Mouse (Mus musculus) heart, embryonic 12.5 days (tissue): ENCODE measurements at regions not wholly inside any gene's neighbourhood (a gene's known extent, or its start where the extent isn't known, plus 50 kb on each side); places are given as distances from the start of the nearest gene placed in this dataset.
A peak's percentile ranks its signal among the peaks of the same experiment; 100 is the strongest.
"Not testable (repeated sequence)": the region's sequence is repeated elsewhere in the genome, so short reads cannot be mapped to it uniquely, and the experiment has no call there.

ENCODE experiments used
- ATAC-seq: fragments of 200-750 bp; cut with Nextera tagmentation; 2 replicates; pipeline ENCODE4 v1.8.0; 2017; ENCODE audit warnings: moderate TSS enrichment, moderate library complexity; ENCODE audit not compliant: insufficient number of reproducible peaks, low FRiP score
- H3K27ac ChIP-seq: fragments of 300-500 bp; sonication (generic); 2 replicates; pipeline ENCODE4 v1.5.1; 2016; ENCODE audit warnings: mild to moderate bottlenecking, moderate library complexity; ENCODE audit not compliant: poor library complexity, severe bottlenecking
- H3K27me3 ChIP-seq: fragments of 300-500 bp; sonication (generic); replicated peaks from 2 replicates; pipeline ENCODE4 v1.6.1; 2016; ENCODE audit warnings: mild to moderate bottlenecking, moderate library complexity
- H3K36me3 ChIP-seq: fragments of 300-500 bp; sonication (generic); 2 replicates; pipeline ENCODE4 v1.6.1; 2016; ENCODE audit warnings: mild to moderate bottlenecking, moderate library complexity
- H3K4me1 ChIP-seq: fragments of 300-500 bp; sonication (generic); replicated peaks from 2 replicates; pipeline ENCODE4 v1.6.1; 2016; ENCODE audit warnings: mild to moderate bottlenecking
- H3K4me2 ChIP-seq: fragments of 300-500 bp; sonication (generic); 2 replicates; pipeline ENCODE4 v1.6.1; 2016; ENCODE audit warnings: mild to moderate bottlenecking, moderate library complexity
- H3K4me3 ChIP-seq: fragments of 300-500 bp; sonication (generic); 2 replicates; pipeline ENCODE4 v1.5.1; 2016; ENCODE audit warnings: mild to moderate bottlenecking
- H3K9ac ChIP-seq: fragments of 300-500 bp; sonication (generic); 2 replicates; pipeline ENCODE4 v1.6.1; 2016; ENCODE audit warnings: mild to moderate bottlenecking, moderate library complexity
- H3K9me3 ChIP-seq: fragments of 300-500 bp; sonication (generic); replicated peaks from 2 replicates; pipeline ENCODE4 v1.6.1; 2016; ENCODE audit warnings: mild to moderate bottlenecking, moderate library complexity
- WGBS: fragments of 180-500 bp; shearing (Covaris S2); methylation state at CpG from one replicate; pipeline ENCODE4 v1.1.7; 2016; 5-methylcytosine and 5-hydroxymethylcytosine counted together

- Histone ChIP-seq H3K9ac (no peak overlapping the region), H3K4me1 (no peaks in the 10 kb centered on the region), H3K36me3 (no peaks in the 10 kb centered on the region), H3K9me3 (0 out of 2 replicates have a peak, but pooled peaks cover 3% of the 10 kb centered on the region), H3K27ac (no peak overlapping the region), H3K4me3 (no peak overlapping the region), H3K27me3 (no peaks in the 10 kb centered on the region; the same call in 1 of the 2 replicates), H3K4me2 (no peak overlapping the region)
- no peak for ATAC-seq
- WGBS: 29% methylated on average over 10 of the region's 10 CpGs
These were observed 107.1 kb upstream of the Pou3f3 start for GRCm38 (mm10) chr1:42588499-42588898.

GRCm38 (mm10) chr1:42589442-42589841 lies 106.1 kb upstream of the Pou3f3 start:
- WGBS: 44% methylated on average over 7 of the region's 7 CpGs
- Histone ChIP-seq H3K4me2 (peak overlapping the region; percentile 22; the same call in 1 of the 2 replicates), H3K9ac (no peak overlapping the region), H3K27me3 (no peaks in the 10 kb centered on the region; the same call in 1 of the 2 replicates), H3K9me3 (no peaks in the 10 kb centered on the region), H3K36me3 (no peaks in the 10 kb centered on the region), H3K4me1 (no peaks in the 10 kb centered on the region), H3K4me3 (no peak overlapping the region), H3K27ac (no peak overlapping the region)
- ATAC-seq: no peak

- 64% methylated on average over 1 of the region's 1 CpGs for WGBS
- no peak for ATAC-seq
- H3K4me3 ChIP-seq: no peak overlapping the region
- H3K9me3 ChIP-seq: peaks cover 3% of the 10 kb centered on the region; the same call in 1 of the 2 replicates
- H3K4me2 ChIP-seq: no peak overlapping the region
- H3K27ac ChIP-seq: no peak overlapping the region
- no peak overlapping the region for H3K9ac ChIP-seq
- no peaks in the 10 kb centered on the region for H3K36me3 ChIP-seq
- H3K27me3 ChIP-seq: no peaks in the 10 kb centered on the region; the same call in 1 of the 2 replicates
- H3K4me1 ChIP-seq: no peaks in the 10 kb centered on the region
These were observed 103.7 kb upstream of the Pou3f3 start for GRCm38 (mm10) chr1:42591855-42592254.

- Histone ChIP-seq H3K4me3 (no peak overlapping the region), H3K4me1 (no peaks in the 10 kb centered on the region), H3K27me3 (no peaks in the 10 kb centered on the region), H3K4me2 (no peak overlapping the region), H3K9me3 (peaks cover 3% of the 10 kb centered on the region; the same call in 1 of the 2 replicates), H3K27ac (no peak overlapping the region), H3K36me3 (no peaks in the 10 kb centered on the region), H3K9ac (no peak overlapping the region)
- ATAC-seq: no peak
- WGBS: 73% methylated on average over 4 of the region's 4 CpGs
These were observed 98.5 kb upstream of the Pou3f3 start for GRCm38 (mm10) chr1:42597065-42597464.

- Histone ChIP-seq H3K4me3 (no peak overlapping the region), H3K27me3 (0 out of 2 replicates have a peak, but pooled peaks cover 4% of the 10 kb centered on the region), H3K4me1 (no peaks in the 10 kb centered on the region), H3K9me3 (peaks cover 3% of the 10 kb centered on the region; the same call in 1 of the 2 replicates), H3K27ac (no peak overlapping the region), H3K4me2 (no peak overlapping the region), H3K36me3 (no peaks in the 10 kb centered on the region), H3K9ac (no peak overlapping the region)
- WGBS: 79% methylated on average over 6 of the region's 6 CpGs
- ATAC-seq: no peak
These were observed 96.3 kb upstream of the Pou3f3 start for GRCm38 (mm10) chr1:42599238-42599637.

- Histone ChIP-seq H3K9me3 (no peaks in the 10 kb centered on the region), H3K4me2 (no peak overlapping the region), H3K36me3 (no peaks in the 10 kb centered on the region), H3K27ac (no peak overlapping the region), H3K4me1 (no peaks in the 10 kb centered on the region), H3K27me3 (0 out of 2 replicates have a peak, but pooled peaks cover 4% of the 10 kb centered on the region), H3K4me3 (no peak overlapping the region), H3K9ac (no peak overlapping the region)
- WGBS: 82% methylated on average over 7 of the region's 7 CpGs
- no peak for ATAC-seq
These were observed 89.3 kb upstream of the Pou3f3 start for GRCm38 (mm10) chr1:42606251-42606650.

GRCm38 (mm10) chr1:42607466-42608043 lies 88.0 kb upstream of the Pou3f3 start:
- H3K9me3 ChIP-seq, H3K4me3 ChIP-seq, H3K9ac ChIP-seq, H3K27me3 ChIP-seq, H3K36me3 ChIP-seq, H3K4me2 ChIP-seq, H3K4me1 ChIP-seq, ATAC-seq, H3K27ac ChIP-seq: not testable (repeated sequence)
- WGBS: 73% methylated on average over 4 of the region's 4 CpGs

GRCm38 (mm10) chr1:42623766-42624165 lies 71.8 kb upstream of the Pou3f3 start:
- 75% methylated on average over 6 of the region's 6 CpGs for WGBS
- no peak for ATAC-seq

GRCm38 (mm10) chr1:42628800-42629199 lies 66.8 kb upstream of the Pou3f3 start:
- H3K27me3 ChIP-seq: peaks cover 10% of the 10 kb centered on the region; the same call in 1 of the 2 replicates
- H3K36me3 ChIP-seq: no peaks in the 10 kb centered on the region
- no peak overlapping the region for H3K4me3 ChIP-seq
- no peaks in the 10 kb centered on the region for H3K9me3 ChIP-seq
- WGBS: 63% methylated on average over 12 of the region's 12 CpGs
- no peak overlapping the region for H3K4me2 ChIP-seq
- peaks cover 11% of the 10 kb centered on the region for H3K4me1 ChIP-seq
- H3K27ac ChIP-seq: no peak overlapping the region
- ATAC-seq: no peak
- H3K9ac ChIP-seq: no peak overlapping the region

More at GRCm38 (mm10) chr1:42623766-42624165, 71.8 kb upstream of the Pou3f3 start:
- H3K36me3 ChIP-seq: no peaks in the 10 kb centered on the region
- no peak overlapping the region for H3K4me3 ChIP-seq
- H3K27ac ChIP-seq: no peak overlapping the region
- peaks cover 9% of the 10 kb centered on the region; the same call in 1 of the 2 replicates for H3K9me3 ChIP-seq
- no peak overlapping the region for H3K4me2 ChIP-seq
- H3K4me1 ChIP-seq: no peaks in the 10 kb centered on the region
- H3K27me3 ChIP-seq: peaks cover 8% of the 10 kb centered on the region; the same call in 1 of the 2 replicates
- no peak overlapping the region for H3K9ac ChIP-seq

- peaks cover 10% of the 10 kb centered on the region; the same call in 1 of the 2 replicates for H3K27me3 ChIP-seq
- peak overlapping the region; percentile 52 for H3K4me2 ChIP-seq
- no peak overlapping the region for H3K27ac ChIP-seq
- H3K9me3 ChIP-seq: no peaks in the 10 kb centered on the region
- no peak overlapping the region for H3K9ac ChIP-seq
- 36% methylated on average over 14 of the region's 14 CpGs for WGBS
- H3K4me1 ChIP-seq: peaks cover 11% of the 10 kb centered on the region
- H3K4me3 ChIP-seq: no peak overlapping the region
- no peak for ATAC-seq
- no peaks in the 10 kb centered on the region for H3K36me3 ChIP-seq
These were observed 65.9 kb upstream of the Pou3f3 start for GRCm38 (mm10) chr1:42629465-42630261.

GRCm38 (mm10) chr1:42632286-42632685 lies 63.3 kb upstream of the Pou3f3 start:
- Histone ChIP-seq H3K27me3 (peaks cover 10% of the 10 kb centered on the region; the same call in 1 of the 2 replicates), H3K4me1 (peaks cover 11% of the 10 kb centered on the region), H3K4me3 (no peak overlapping the region), H3K27ac (no peak overlapping the region), H3K36me3 (no peaks in the 10 kb centered on the region), H3K9ac (no peak overlapping the region), H3K4me2 (no peak overlapping the region), H3K9me3 (no peaks in the 10 kb centered on the region)
- ATAC-seq: no peak
